Mouse (Mus musculus): ENCODE measurements around the gene Stpg2. TPM values are rescaled to one million over a fixed set of nuclear protein-coding genes. Genes with fewer than 3 reads are reported as not detected.
A peak's percentile ranks its signal among the peaks of the same experiment; 100 is the strongest.

The Stpg2 gene
- total and polyA plus RNA-seq, 2 experiments from 2014 or later, result 0.16 TPM; not detected in 1

GRCm38 (mm10) chr3:139311721-139312120, 106.2 kb downstream of the Stpg2 start:
- TF ChIP-seq CTCF (IDR thresholded peaks at IDR 0.05), result no peak
- DNase-seq (ENCODE audit: low spot score) (no peak), ATAC-seq (ENCODE audit: low FRiP score) (no peak)
- no peaks in the 10 kb centered on the region for H3K9me3 ChIP-seq (ENCODE audit: low read length)
- no peak overlapping the region for H3K9ac ChIP-seq (replicated peaks; ENCODE audit: low read length, poor library complexity, severe bottlenecking)
- no peaks in the 10 kb centered on the region for H3K27me3 ChIP-seq (ENCODE audit: insufficient read depth, low read length)
- no peak overlapping the region for H3K4me2 ChIP-seq (ENCODE audit: low read depth, low read length, poor library complexity, severe bottlenecking)
- 90% methylated on average over 2 of the region's 2 CpGs for WGBS
- H3K27ac ChIP-seq (ENCODE audit: low read depth, low read length), result no peak overlapping the region
- no peaks in the 10 kb centered on the region for H3K36me3 ChIP-seq (ENCODE audit: insufficient read depth, low read length)
- H3K4me1 ChIP-seq (ENCODE audit: insufficient read depth, low read length), result no peaks in the 10 kb centered on the region
- H3K4me3 ChIP-seq (ENCODE audit: low read depth, low read length), result no peak overlapping the region

- Histone ChIP-seq H3K27ac (ENCODE audit: low read depth, low read length) (no peak overlapping the region), H3K27me3 (ENCODE audit: insufficient read depth, low read length) (no peaks in the 10 kb centered on the region), H3K4me1 (ENCODE audit: insufficient read depth, low read length) (no peaks in the 10 kb centered on the region), H3K9ac (replicated peaks; ENCODE audit: low read length, poor library complexity, severe bottlenecking) (no peak overlapping the region), H3K4me2 (ENCODE audit: low read depth, low read length, poor library complexity, severe bottlenecking) (no peak overlapping the region), H3K36me3 (ENCODE audit: insufficient read depth, low read length) (no peaks in the 10 kb centered on the region), H3K4me3 (ENCODE audit: low read depth, low read length) (no peak overlapping the region), H3K9me3 (ENCODE audit: low read length) (no peaks in the 10 kb centered on the region)
- ATAC-seq (ENCODE audit: low FRiP score) (no peak), DNase-seq (ENCODE audit: low spot score) (no peak)
- WGBS, result 95% methylated on average over 3 of the region's 3 CpGs
- TF ChIP-seq CTCF (IDR thresholded peaks at IDR 0.05), result no peak
Measured at GRCm38 (mm10) chr3:139380494-139380893, 175.0 kb downstream of the Stpg2 start.

- ATAC-seq (ENCODE audit: low FRiP score) (no peak), DNase-seq (ENCODE audit: low spot score) (peak; percentile 23)
- no peak overlapping the region for H3K27ac ChIP-seq (ENCODE audit: low read depth, low read length)
- no peak overlapping the region for H3K4me3 ChIP-seq (ENCODE audit: low read depth, low read length)
- peaks cover 6% of the 10 kb centered on the region; the same call in 1 of the 2 replicates for H3K9me3 ChIP-seq (ENCODE audit: low read length)
- WGBS, result 35% methylated on average over 9 of the region's 9 CpGs
- no peak for TF ChIP-seq CTCF (IDR thresholded peaks at IDR 0.05)
- no peaks in the 10 kb centered on the region for H3K4me1 ChIP-seq (ENCODE audit: insufficient read depth, low read length)
- 0 out of 2 replicates have a peak overlapping the region, but pooled peaks have one; percentile 16 for H3K4me2 ChIP-seq (ENCODE audit: low read depth, low read length, poor library complexity, severe bottlenecking)
- H3K27me3 ChIP-seq (ENCODE audit: insufficient read depth, low read length), result no peaks in the 10 kb centered on the region
- H3K9ac ChIP-seq (replicated peaks; ENCODE audit: low read length, poor library complexity, severe bottlenecking), result no peak overlapping the region
- no peaks in the 10 kb centered on the region for H3K36me3 ChIP-seq (ENCODE audit: insufficient read depth, low read length)
Measured at GRCm38 (mm10) chr3:139397077-139397865, 191.8 kb downstream of the Stpg2 start.

GRCm38 (mm10) chr3:139404673-139405072, 199.2 kb downstream of the Stpg2 start:
- ATAC-seq (ENCODE audit: low FRiP score) (no peak), DNase-seq (ENCODE audit: low spot score) (no peak)
- Histone ChIP-seq H3K9ac (replicated peaks; ENCODE audit: low read length, poor library complexity, severe bottlenecking) (no peak overlapping the region), H3K4me3 (ENCODE audit: low read depth, low read length) (no peak overlapping the region), H3K9me3 (ENCODE audit: low read length) (no peaks in the 10 kb centered on the region), H3K27me3 (ENCODE audit: insufficient read depth, low read length) (no peaks in the 10 kb centered on the region), H3K36me3 (ENCODE audit: insufficient read depth, low read length) (no peaks in the 10 kb centered on the region), H3K4me1 (ENCODE audit: insufficient read depth, low read length) (no peaks in the 10 kb centered on the region), H3K27ac (ENCODE audit: low read depth, low read length) (no peak overlapping the region), H3K4me2 (ENCODE audit: low read depth, low read length, poor library complexity, severe bottlenecking) (no peak overlapping the region)
- 90% methylated on average over 3 of the region's 3 CpGs for WGBS
- no peak for TF ChIP-seq CTCF (IDR thresholded peaks at IDR 0.05)

- no peak overlapping the region for H3K27ac ChIP-seq (ENCODE audit: low read depth, low read length)
- WGBS, result 79% methylated on average over 5 of the region's 5 CpGs
- H3K9ac ChIP-seq (replicated peaks; ENCODE audit: low read length, poor library complexity, severe bottlenecking), result no peak overlapping the region
- H3K4me2 ChIP-seq (ENCODE audit: low read depth, low read length, poor library complexity, severe bottlenecking), result no peak overlapping the region
- H3K4me3 ChIP-seq (ENCODE audit: low read depth, low read length), result no peak overlapping the region
- no peaks in the 10 kb centered on the region for H3K36me3 ChIP-seq (ENCODE audit: insufficient read depth, low read length)
- no peaks in the 10 kb centered on the region for H3K27me3 ChIP-seq (ENCODE audit: insufficient read depth, low read length)
- H3K9me3 ChIP-seq (ENCODE audit: low read length), result no peaks in the 10 kb centered on the region
- no peak for TF ChIP-seq CTCF (IDR thresholded peaks at IDR 0.05)
- H3K4me1 ChIP-seq (ENCODE audit: insufficient read depth, low read length), result no peaks in the 10 kb centered on the region
- ATAC-seq (ENCODE audit: low FRiP score) (no peak), DNase-seq (ENCODE audit: low spot score) (no peak)
Measured at GRCm38 (mm10) chr3:139419142-139419541, 213.6 kb downstream of the Stpg2 start.

- 84% methylated on average over 7 of the region's 7 CpGs for WGBS
Measured at GRCm38 (mm10) chr3:139442170-139442569, 236.7 kb downstream of the Stpg2 start.

More at GRCm38 (mm10) chr3:139442170-139442569, 236.7 kb downstream of the Stpg2 start:
- no peak for DNase-seq (ENCODE audit: low spot score)
- no peak for TF ChIP-seq CTCF (IDR thresholded peaks at IDR 0.05)
- Histone ChIP-seq H3K9me3 (ENCODE audit: low read length) (no peaks in the 10 kb centered on the region), H3K36me3 (ENCODE audit: insufficient read depth, low read length) (no peaks in the 10 kb centered on the region), H3K27me3 (ENCODE audit: insufficient read depth, low read length) (no peaks in the 10 kb centered on the region), H3K4me1 (ENCODE audit: insufficient read depth, low read length) (no peaks in the 10 kb centered on the region), H3K27ac (ENCODE audit: low read depth, low read length) (no peak overlapping the region), H3K4me3 (ENCODE audit: low read depth, low read length) (no peak overlapping the region), H3K9ac (replicated peaks; ENCODE audit: low read length, poor library complexity, severe bottlenecking) (no peak overlapping the region), H3K4me2 (ENCODE audit: low read depth, low read length, poor library complexity, severe bottlenecking) (no peak overlapping the region)
- ATAC-seq (ENCODE audit: low FRiP score), result no peak
